Mouse (Mus musculus): ENCODE data around the gene Diaph2.
"Not testable (repeated sequence)": the region's sequence is repeated elsewhere in the genome, so short reads cannot be mapped to it uniquely, and the experiment has no call there.

- TF ChIP-seq GATA1 (IDR thresholded peaks at IDR 0.05; ENCODE audit: borderline replicate concordance, low read length); FLI1 (IDR thresholded peaks at IDR 0.05; ENCODE audit: low read length): not testable (repeated sequence)
These were observed 50.4 kb downstream of the Diaph2 start for GRCm38 (mm10) chrX:129799920-129800319.

All from megakaryocyte, embryonic 14.5 days (primary cell).